Mouse (Mus musculus): Measurements from ENCODE around the gene Tjp3. TPM values are rescaled to one million over a fixed set of nuclear protein-coding genes. Genes with fewer than 3 reads are reported as not detected.

Gene Tjp3
- polyA plus RNA-seq, 1 experiment from 2014 or later, result 3.9 TPM

GRCm38 (mm10) chr10:81293334-81294030, 2.1 kb upstream of the Tjp3 start:
- peak overlapping the region; percentile 88 for H3K9ac ChIP-seq (ENCODE audit: low read length)
- H3K27ac ChIP-seq (ENCODE audit: low read depth, low read length), result peak overlapping the region; percentile 80
- no peak for ATAC-seq (ENCODE audit: low FRiP score)
- no peaks in the 10 kb centered on the region for H3K36me3 ChIP-seq (ENCODE audit: control insufficient read depth, insufficient read depth, low read length)
- 5% methylated on average over 25 of the region's 25 CpGs for WGBS
- H3K9me3 ChIP-seq (ENCODE audit: control insufficient read depth, low read length), result no peaks in the 10 kb centered on the region
- peak overlapping the region; percentile 89 for H3K4me3 ChIP-seq (ENCODE audit: low read depth, low read length)
- DNase-seq (ENCODE audit: low spot score, missing footprints), result no peak
- peaks cover 23% of the 10 kb centered on the region for H3K27me3 ChIP-seq (ENCODE audit: control insufficient read depth, insufficient read depth, low read length)
- peaks cover 11% of the 10 kb centered on the region for H3K4me1 ChIP-seq (ENCODE audit: control insufficient read depth, insufficient read depth, low read length)
- H3K4me2 ChIP-seq, result peak overlapping the region; percentile 64

GRCm38 (mm10) chr10:81292554-81293333, 1.4 kb upstream of the Tjp3 start, which contains the start of gene Pip5k1c:
Gene Pip5k1c, plus strand, starts transcription at chr10:81292963.
- Histone ChIP-seq H3K27me3 (ENCODE audit: control insufficient read depth, insufficient read depth, low read length) (peaks cover 23% of the 10 kb centered on the region), H3K36me3 (ENCODE audit: control insufficient read depth, insufficient read depth, low read length) (no peaks in the 10 kb centered on the region), H3K9ac (ENCODE audit: low read length) (peak within 1 kb of the TSS; percentile 88), H3K4me3 (ENCODE audit: low read depth, low read length) (peak within 1 kb of the TSS; percentile 89), H3K4me1 (ENCODE audit: control insufficient read depth, insufficient read depth, low read length) (peaks cover 11% of the 10 kb centered on the region), H3K9me3 (ENCODE audit: control insufficient read depth, low read length) (no peaks in the 10 kb centered on the region), H3K27ac (ENCODE audit: low read depth, low read length) (peak within 1 kb of the TSS; percentile 80), H3K4me2 (peak within 1 kb of the TSS; percentile 64)
- peak; percentile 100 for DNase-seq (ENCODE audit: low spot score, missing footprints)
- peak; percentile 95 for ATAC-seq (ENCODE audit: low FRiP score)
- under 1% methylated on average over 75 of the region's 80 CpGs for WGBS

GRCm38 (mm10) chr10:81290698-81291460, 502 bp downstream of the Tjp3 start:
- Histone ChIP-seq H3K4me3 (ENCODE audit: low read depth, low read length) (no peak overlapping the region), H3K9ac (ENCODE audit: low read length) (no peak overlapping the region), H3K4me1 (ENCODE audit: control insufficient read depth, insufficient read depth, low read length) (peaks cover 11% of the 10 kb centered on the region), H3K4me2 (no peak overlapping the region), H3K36me3 (ENCODE audit: control insufficient read depth, insufficient read depth, low read length) (no peaks in the 10 kb centered on the region), H3K27me3 (ENCODE audit: control insufficient read depth, insufficient read depth, low read length) (peaks cover 23% of the 10 kb centered on the region), H3K27ac (ENCODE audit: low read depth, low read length) (no peak overlapping the region), H3K9me3 (ENCODE audit: control insufficient read depth, low read length) (no peaks in the 10 kb centered on the region)
- no peak for DNase-seq (ENCODE audit: low spot score, missing footprints)
- 14% methylated on average over 23 of the region's 24 CpGs for WGBS
- no peak for ATAC-seq (ENCODE audit: low FRiP score)

GRCm38 (mm10) chr10:81289811-81290210, 1.6 kb downstream of the Tjp3 start:
- no peaks in the 10 kb centered on the region for H3K9me3 ChIP-seq (ENCODE audit: control insufficient read depth, low read length)
- H3K9ac ChIP-seq (ENCODE audit: low read length), result no peak overlapping the region
- 61% methylated on average over 14 of the region's 14 CpGs for WGBS
- no peak overlapping the region for H3K27ac ChIP-seq (ENCODE audit: low read depth, low read length)
- H3K27me3 ChIP-seq (ENCODE audit: control insufficient read depth, insufficient read depth, low read length), result peaks cover 29% of the 10 kb centered on the region
- H3K4me1 ChIP-seq (ENCODE audit: control insufficient read depth, insufficient read depth, low read length), result peaks cover 16% of the 10 kb centered on the region
- no peak for ATAC-seq (ENCODE audit: low FRiP score)
- H3K4me2 ChIP-seq, result no peak overlapping the region
- H3K4me3 ChIP-seq (ENCODE audit: low read depth, low read length), result no peak overlapping the region
- H3K36me3 ChIP-seq (ENCODE audit: control insufficient read depth, insufficient read depth, low read length), result no peaks in the 10 kb centered on the region
- DNase-seq (ENCODE audit: low spot score, missing footprints), result no peak

- DNase-seq (ENCODE audit: low spot score, missing footprints), result peak; percentile 94
- WGBS, result 3% methylated on average over 7 of the region's 7 CpGs
- Histone ChIP-seq H3K4me1 (ENCODE audit: control insufficient read depth, insufficient read depth, low read length) (peaks cover 11% of the 10 kb centered on the region), H3K27me3 (ENCODE audit: control insufficient read depth, insufficient read depth, low read length) (peaks cover 33% of the 10 kb centered on the region), H3K9me3 (ENCODE audit: control insufficient read depth, low read length) (no peaks in the 10 kb centered on the region), H3K4me3 (ENCODE audit: low read depth, low read length) (no peak overlapping the region), H3K9ac (ENCODE audit: low read length) (no peak overlapping the region), H3K4me2 (no peak overlapping the region), H3K27ac (ENCODE audit: low read depth, low read length) (no peak overlapping the region), H3K36me3 (ENCODE audit: control insufficient read depth, insufficient read depth, low read length) (no peaks in the 10 kb centered on the region)
- ATAC-seq (ENCODE audit: low FRiP score), result no peak
These were observed 2.1 kb downstream of the Tjp3 start for GRCm38 (mm10) chr10:81289278-81289677.

GRCm38 (mm10) chr10:81288601-81289000, 2.8 kb downstream of the Tjp3 start:
- 27% methylated on average over 6 of the region's 6 CpGs for WGBS
- H3K27me3 ChIP-seq (ENCODE audit: control insufficient read depth, insufficient read depth, low read length), result peaks cover 39% of the 10 kb centered on the region
- no peaks in the 10 kb centered on the region for H3K36me3 ChIP-seq (ENCODE audit: control insufficient read depth, insufficient read depth, low read length)
- H3K9ac ChIP-seq (ENCODE audit: low read length), result no peak overlapping the region
- H3K4me1 ChIP-seq (ENCODE audit: control insufficient read depth, insufficient read depth, low read length), result peaks cover 5% of the 10 kb centered on the region
- H3K4me2 ChIP-seq, result no peak overlapping the region
- DNase-seq (ENCODE audit: low spot score, missing footprints) (peak; percentile 96), ATAC-seq (ENCODE audit: low FRiP score) (no peak)
- no peaks in the 10 kb centered on the region for H3K9me3 ChIP-seq (ENCODE audit: control insufficient read depth, low read length)
- H3K4me3 ChIP-seq (ENCODE audit: low read depth, low read length), result no peak overlapping the region
- H3K27ac ChIP-seq (ENCODE audit: low read depth, low read length), result no peak overlapping the region

- peaks cover 5% of the 10 kb centered on the region for H3K4me1 ChIP-seq (ENCODE audit: control insufficient read depth, insufficient read depth, low read length)
- no peak overlapping the region for H3K27ac ChIP-seq (ENCODE audit: low read depth, low read length)
- peaks cover 44% of the 10 kb centered on the region for H3K27me3 ChIP-seq (ENCODE audit: control insufficient read depth, insufficient read depth, low read length)
- DNase-seq (ENCODE audit: low spot score, missing footprints) (peak; percentile 94), ATAC-seq (ENCODE audit: low FRiP score) (no peak)
- no peak overlapping the region for H3K9ac ChIP-seq (ENCODE audit: low read length)
- no peaks in the 10 kb centered on the region for H3K9me3 ChIP-seq (ENCODE audit: control insufficient read depth, low read length)
- no peaks in the 10 kb centered on the region for H3K36me3 ChIP-seq (ENCODE audit: control insufficient read depth, insufficient read depth, low read length)
- H3K4me3 ChIP-seq (ENCODE audit: low read depth, low read length), result no peak overlapping the region
- H3K4me2 ChIP-seq, result no peak overlapping the region
- WGBS, result 63% methylated on average over 8 of the region's 8 CpGs
These were observed 3.7 kb downstream of the Tjp3 start for GRCm38 (mm10) chr10:81287513-81288157.

- no peak overlapping the region for H3K4me3 ChIP-seq (ENCODE audit: low read depth, low read length)
- H3K4me2 ChIP-seq, result no peak overlapping the region
- peaks cover 41% of the 10 kb centered on the region for H3K27me3 ChIP-seq (ENCODE audit: control insufficient read depth, insufficient read depth, low read length)
- ATAC-seq (ENCODE audit: low FRiP score) (no peak), DNase-seq (ENCODE audit: low spot score, missing footprints) (no peak)
- no peaks in the 10 kb centered on the region for H3K9me3 ChIP-seq (ENCODE audit: control insufficient read depth, low read length)
- no peak overlapping the region for H3K27ac ChIP-seq (ENCODE audit: low read depth, low read length)
- no peak overlapping the region for H3K9ac ChIP-seq (ENCODE audit: low read length)
- WGBS, result 49% methylated on average over 6 of the region's 6 CpGs
- peaks cover 5% of the 10 kb centered on the region for H3K4me1 ChIP-seq (ENCODE audit: control insufficient read depth, insufficient read depth, low read length)
- no peaks in the 10 kb centered on the region for H3K36me3 ChIP-seq (ENCODE audit: control insufficient read depth, insufficient read depth, low read length)
These were observed 4.8 kb downstream of the Tjp3 start for GRCm38 (mm10) chr10:81286586-81286985.
